Mouse (Mus musculus): ENCODE measurements at regions not wholly inside any gene's neighbourhood (a gene's known extent, or its start where the extent isn't known, plus 50 kb on each side); places are given as distances from the start of the nearest gene placed in this dataset.

GRCm38 (mm10) chr7:129862966-129863365, 271.3 kb downstream of the Wdr11 start:
- Histone ChIP-seq H3K27ac (ENCODE audit: low read length) (no peak overlapping the region), H3K4me3 (ENCODE audit: low read depth, low read length) (no peak overlapping the region), H3K9me3 (replicated peaks; ENCODE audit: control insufficient read depth, low read length) (no peaks in the 10 kb centered on the region), H3K4me2 (ENCODE audit: low read depth, low read length) (no peak overlapping the region), H3K9ac (ENCODE audit: low read depth, low read length) (no peak overlapping the region), H3K4me1 (ENCODE audit: control insufficient read depth, low read depth, low read length) (no peaks in the 10 kb centered on the region), H3K27me3 (ENCODE audit: control insufficient read depth, insufficient read depth, low read depth, low read length) (no peaks in the 10 kb centered on the region), H3K36me3 (ENCODE audit: control insufficient read depth, insufficient read depth) (no peaks in the 10 kb centered on the region)
- WGBS (ENCODE audit: insufficient replicate concordance), result 10% methylated on average over 1 of the region's 1 CpGs
- ATAC-seq (ENCODE audit: low read depth), result no peak

GRCm38 (mm10) chr7:129865536-129865935, 273.9 kb downstream of the Wdr11 start:
- no peak for ATAC-seq (ENCODE audit: low read depth)
- Histone ChIP-seq H3K4me2 (ENCODE audit: low read depth, low read length) (no peak overlapping the region), H3K9ac (ENCODE audit: low read depth, low read length) (no peak overlapping the region), H3K27ac (ENCODE audit: low read length) (no peak overlapping the region), H3K4me3 (ENCODE audit: low read depth, low read length) (no peak overlapping the region), H3K27me3 (ENCODE audit: control insufficient read depth, insufficient read depth, low read depth, low read length) (no peaks in the 10 kb centered on the region), H3K9me3 (replicated peaks; ENCODE audit: control insufficient read depth, low read length) (no peaks in the 10 kb centered on the region), H3K36me3 (ENCODE audit: control insufficient read depth, insufficient read depth) (no peaks in the 10 kb centered on the region), H3K4me1 (ENCODE audit: control insufficient read depth, low read depth, low read length) (no peaks in the 10 kb centered on the region)
- WGBS (ENCODE audit: insufficient replicate concordance), result 50% methylated on average over 3 of the region's 3 CpGs

- Histone ChIP-seq H3K9ac (ENCODE audit: low read depth, low read length) (no peak overlapping the region), H3K27ac (ENCODE audit: low read length) (no peak overlapping the region), H3K27me3 (ENCODE audit: control insufficient read depth, insufficient read depth, low read depth, low read length) (no peaks in the 10 kb centered on the region), H3K9me3 (replicated peaks; ENCODE audit: control insufficient read depth, low read length) (no peaks in the 10 kb centered on the region), H3K4me2 (ENCODE audit: low read depth, low read length) (no peak overlapping the region), H3K4me1 (ENCODE audit: control insufficient read depth, low read depth, low read length) (no peaks in the 10 kb centered on the region), H3K36me3 (ENCODE audit: control insufficient read depth, insufficient read depth) (no peaks in the 10 kb centered on the region), H3K4me3 (ENCODE audit: low read depth, low read length) (no peak overlapping the region)
- no peak for ATAC-seq (ENCODE audit: low read depth)
- WGBS (ENCODE audit: insufficient replicate concordance), result 63% methylated on average over 11 of the region's 11 CpGs
Measured at GRCm38 (mm10) chr7:129872208-129872790, 280.6 kb downstream of the Wdr11 start.

- H3K27me3 ChIP-seq (ENCODE audit: control insufficient read depth, insufficient read depth, low read depth, low read length), result no peaks in the 10 kb centered on the region
- no peaks in the 10 kb centered on the region for H3K36me3 ChIP-seq (ENCODE audit: control insufficient read depth, insufficient read depth)
- WGBS (ENCODE audit: insufficient replicate concordance), result 72% methylated on average over 7 of the region's 7 CpGs
- no peak overlapping the region for H3K9ac ChIP-seq (ENCODE audit: low read depth, low read length)
- no peak overlapping the region for H3K27ac ChIP-seq (ENCODE audit: low read length)
- no peak overlapping the region for H3K4me2 ChIP-seq (ENCODE audit: low read depth, low read length)
- no peak for ATAC-seq (ENCODE audit: low read depth)
- no peak overlapping the region for H3K4me3 ChIP-seq (ENCODE audit: low read depth, low read length)
- no peaks in the 10 kb centered on the region for H3K9me3 ChIP-seq (replicated peaks; ENCODE audit: control insufficient read depth, low read length)
- H3K4me1 ChIP-seq (ENCODE audit: control insufficient read depth, low read depth, low read length), result no peaks in the 10 kb centered on the region
Measured at GRCm38 (mm10) chr7:129876202-129876851, 284.7 kb downstream of the Wdr11 start.

GRCm38 (mm10) chr7:129876852-129877223, 285.2 kb downstream of the Wdr11 start:
- Histone ChIP-seq H3K4me1 (ENCODE audit: control insufficient read depth, low read depth, low read length) (no peaks in the 10 kb centered on the region), H3K27ac (ENCODE audit: low read length) (no peak overlapping the region), H3K9me3 (replicated peaks; ENCODE audit: control insufficient read depth, low read length) (no peaks in the 10 kb centered on the region), H3K4me3 (ENCODE audit: low read depth, low read length) (no peak overlapping the region), H3K27me3 (ENCODE audit: control insufficient read depth, insufficient read depth, low read depth, low read length) (no peaks in the 10 kb centered on the region), H3K4me2 (ENCODE audit: low read depth, low read length) (no peak overlapping the region), H3K9ac (ENCODE audit: low read depth, low read length) (no peak overlapping the region), H3K36me3 (ENCODE audit: control insufficient read depth, insufficient read depth) (no peaks in the 10 kb centered on the region)
- ATAC-seq (ENCODE audit: low read depth), result no peak

GRCm38 (mm10) chr7:129896291-129896690, 304.6 kb downstream of the Wdr11 start:
- Histone ChIP-seq H3K4me3 (ENCODE audit: low read depth, low read length) (no peak overlapping the region), H3K27me3 (ENCODE audit: control insufficient read depth, insufficient read depth, low read depth, low read length) (no peaks in the 10 kb centered on the region), H3K9me3 (replicated peaks; ENCODE audit: control insufficient read depth, low read length) (no peaks in the 10 kb centered on the region), H3K4me2 (ENCODE audit: low read depth, low read length) (no peak overlapping the region), H3K4me1 (ENCODE audit: control insufficient read depth, low read depth, low read length) (no peaks in the 10 kb centered on the region), H3K27ac (ENCODE audit: low read length) (no peak overlapping the region), H3K9ac (ENCODE audit: low read depth, low read length) (no peak overlapping the region), H3K36me3 (ENCODE audit: control insufficient read depth, insufficient read depth) (no peaks in the 10 kb centered on the region)
- no peak for ATAC-seq (ENCODE audit: low read depth)
- WGBS (ENCODE audit: insufficient replicate concordance), result 46% methylated on average over 7 of the region's 7 CpGs

- 54% methylated on average over 3 of the region's 3 CpGs for WGBS (ENCODE audit: insufficient replicate concordance)
- Histone ChIP-seq H3K4me3 (ENCODE audit: low read depth, low read length) (no peak overlapping the region), H3K4me1 (ENCODE audit: control insufficient read depth, low read depth, low read length) (no peaks in the 10 kb centered on the region), H3K36me3 (ENCODE audit: control insufficient read depth, insufficient read depth) (no peaks in the 10 kb centered on the region), H3K9me3 (replicated peaks; ENCODE audit: control insufficient read depth, low read length) (no peaks in the 10 kb centered on the region), H3K4me2 (ENCODE audit: low read depth, low read length) (no peak overlapping the region), H3K9ac (ENCODE audit: low read depth, low read length) (no peak overlapping the region), H3K27ac (ENCODE audit: low read length) (no peak overlapping the region), H3K27me3 (ENCODE audit: control insufficient read depth, insufficient read depth, low read depth, low read length) (no peaks in the 10 kb centered on the region)
- no peak for ATAC-seq (ENCODE audit: low read depth)
Measured at GRCm38 (mm10) chr7:129897511-129897910, 305.8 kb downstream of the Wdr11 start.

GRCm38 (mm10) chr7:129902256-129902655, 310.6 kb downstream of the Wdr11 start:
- Histone ChIP-seq H3K4me1 (ENCODE audit: control insufficient read depth, low read depth, low read length) (no peaks in the 10 kb centered on the region), H3K4me2 (ENCODE audit: low read depth, low read length) (no peak overlapping the region)

GRCm38 (mm10) chr7:129903126-129903525, 311.5 kb downstream of the Wdr11 start:
- Histone ChIP-seq H3K4me1 (ENCODE audit: control insufficient read depth, low read depth, low read length) (no peaks in the 10 kb centered on the region), H3K36me3 (ENCODE audit: control insufficient read depth, insufficient read depth) (no peaks in the 10 kb centered on the region), H3K4me2 (ENCODE audit: low read depth, low read length) (no peak overlapping the region), H3K9me3 (replicated peaks; ENCODE audit: control insufficient read depth, low read length) (no peaks in the 10 kb centered on the region), H3K4me3 (ENCODE audit: low read depth, low read length) (no peak overlapping the region), H3K27me3 (ENCODE audit: control insufficient read depth, insufficient read depth, low read depth, low read length) (no peaks in the 10 kb centered on the region), H3K27ac (ENCODE audit: low read length) (no peak overlapping the region), H3K9ac (ENCODE audit: low read depth, low read length) (no peak overlapping the region)
- WGBS (ENCODE audit: insufficient replicate concordance), result 47% methylated on average over 5 of the region's 5 CpGs
- no peak for ATAC-seq (ENCODE audit: low read depth)

More at GRCm38 (mm10) chr7:129902256-129902655, 310.6 kb downstream of the Wdr11 start:
- Histone ChIP-seq H3K4me3 (ENCODE audit: low read depth, low read length) (no peak overlapping the region), H3K27me3 (ENCODE audit: control insufficient read depth, insufficient read depth, low read depth, low read length) (no peaks in the 10 kb centered on the region), H3K36me3 (ENCODE audit: control insufficient read depth, insufficient read depth) (no peaks in the 10 kb centered on the region), H3K27ac (ENCODE audit: low read length) (no peak overlapping the region), H3K9ac (ENCODE audit: low read depth, low read length) (no peak overlapping the region), H3K9me3 (replicated peaks; ENCODE audit: control insufficient read depth, low read length) (no peaks in the 10 kb centered on the region)
- no peak for ATAC-seq (ENCODE audit: low read depth)
- WGBS (ENCODE audit: insufficient replicate concordance), result 46% methylated on average over 4 of the region's 4 CpGs

Data from liver, embryonic 16.5 days (tissue).